ENCODE assay signal across 9 mouse cellular contexts in genomic region chr13:40606405-40607271, GRCm38 (mm10).
A peak's percentile ranks its signal among the peaks of the same experiment; 100 is the strongest.
DNase-seq lines count a peak whose midpoint lies in the region; ATAC-seq and TF ChIP-seq lines count a peak whose summit lies in the region.
"Had no signal": no experiment of that assay in that cellular context is flagged by ENCODE, and none has a peak within 500 bp of the region (broad histone marks: within the 10 kb centered on the region; RNA-seq: fewer than 3 reads in every experiment).

No protein-coding gene starts in this region.

- H3K36me3 ChIP-seq in kidney, postnatal 0 days (ENCODE audit: insufficient read depth, low read length) = no peaks in the 10 kb centered on the region
- no peaks in the 10 kb centered on the region for H3K36me3 ChIP-seq in limb, embryonic 13.5 days

- H3K27me3 ChIP-seq in kidney, postnatal 0 days (ENCODE audit: insufficient read depth, low read length) = no peaks in the 10 kb centered on the region
- H3K27me3 ChIP-seq in limb, embryonic 13.5 days = peaks cover 77% of the 10 kb centered on the region
- H3K27me3 ChIP-seq: megakaryocyte, embryonic 14.5 days had no signal

- H3K4me3 ChIP-seq in kidney, postnatal 0 days (replicated peaks; ENCODE audit: low read depth, low read length) = peak overlapping the region; percentile 16
- H3K4me3 ChIP-seq in limb, embryonic 13.5 days = peak overlapping the region; percentile 39
- H3K4me3 ChIP-seq: megakaryocyte, embryonic 14.5 days had no signal

- no peak overlapping the region for H3K27ac ChIP-seq in kidney, postnatal 0 days
- H3K27ac ChIP-seq in limb, embryonic 13.5 days = no peak overlapping the region

- peak; percentile 25 for DNase-seq in adrenal gland, postnatal 10 days
- no peak for DNase-seq in adrenal gland, adult 2 months
- DNase-seq in lung, postnatal 10 days = peak; percentile 7
- no peak for DNase-seq in lung, postnatal 14 days
- peak; percentile 73 for DNase-seq in kidney, postnatal 0 days (ENCODE audit: low spot score)
- DNase-seq in right cerebral cortex, postnatal 25 days = peak; percentile 48
- no peak for DNase-seq in thymus, postnatal 36 days

- peaks cover 6% of the 10 kb centered on the region; the same call in 1 of the 2 replicates for H3K4me1 ChIP-seq in kidney, postnatal 0 days (replicated peaks; ENCODE audit: insufficient read depth, low read length)
- peaks cover 9% of the 10 kb centered on the region; the same call in 1 of the 2 replicates for H3K4me1 ChIP-seq in limb, embryonic 13.5 days
- H3K4me1 ChIP-seq: megakaryocyte, embryonic 14.5 days had no signal

- H3K4me2 ChIP-seq in kidney, postnatal 0 days (ENCODE audit: low read length) = peak overlapping the region; percentile 52
- H3K4me2 ChIP-seq in limb, embryonic 13.5 days (replicated peaks) = peak overlapping the region; percentile 68

- WGBS in kidney, postnatal 0 days = 19% methylated on average over 25 of the region's 25 CpGs
- 22% methylated on average over 25 of the region's 25 CpGs for WGBS in limb, embryonic 13.5 days

- 0 out of 2 replicates have a peak overlapping the region, but pooled peaks have one; percentile 2 for H3K9ac ChIP-seq in kidney, postnatal 0 days (ENCODE audit: low read depth, low read length)
- peak overlapping the region; percentile 59 for H3K9ac ChIP-seq in limb, embryonic 13.5 days

- peak; percentile 36; the same call in 1 of the 2 replicates for ATAC-seq in kidney, postnatal 0 days (replicated peaks; ENCODE audit: low FRiP score, low read depth)
- peak; percentile 79 for ATAC-seq in limb, embryonic 13.5 days (ENCODE audit: low FRiP score, low read depth)

- no peak for TF ChIP-seq CTCF in kidney, postnatal 0 days (IDR thresholded peaks at IDR 0.05; ENCODE audit: low read depth)

- no peaks in the 10 kb centered on the region for H3K9me3 ChIP-seq in kidney, postnatal 0 days (replicated peaks; ENCODE audit: low read length)
- no peaks in the 10 kb centered on the region for H3K9me3 ChIP-seq in limb, embryonic 13.5 days

Comparison
In these comparisons a context has a peak if more than half of its experiments do, and no peak if none do; other contexts are left out.
1. DNase-seq: peak in adrenal gland, postnatal 10 days (single experiment), lung, postnatal 10 days (single experiment), kidney, postnatal 0 days (single experiment) and right cerebral cortex, postnatal 25 days (single experiment); none in adrenal gland, adult 2 months (single experiment), lung, postnatal 14 days (single experiment) and thymus, postnatal 36 days (0 of 2).